Mouse (Mus musculus) ES-E14 (cell line): ENCODE data around the gene Smim24. TPM values are rescaled to one million over a fixed set of nuclear protein-coding genes. Genes with fewer than 3 reads are reported as not detected.

Source experiments
- DNase-seq: peaks from one replicate; pipeline ENCODE4 v3.0.0-alpha.2; 2013; ENCODE audit warnings: low read depth, low spot score
- H3K27ac ChIP-seq: 2 replicates; pipeline ENCODE4 v1.5.1; 2012; ENCODE audit warnings: low read depth, mild to moderate bottlenecking, low read length, moderate library complexity, mixed read lengths; ENCODE audit not compliant: poor library complexity, insufficient read depth, severe bottlenecking
- H3K36me3 ChIP-seq: 2 replicates; pipeline ENCODE4 v1.6.1; 2012; ENCODE audit warnings: mild to moderate bottlenecking, low read length, moderate library complexity, mixed read lengths; ENCODE audit not compliant: control insufficient read depth, poor library complexity, insufficient read depth, severe bottlenecking
- H3K4me1 ChIP-seq, 2 experiments: fragments of 150-350 bp in 1 of 2; sonication (generic) in 1 of 2; 2 replicates each; pipeline ENCODE4 v1.6.1; 2012; ENCODE audit warnings: low read length in 2 of 2, mild to moderate bottlenecking in 1 of 2, mixed read lengths in 1 of 2; ENCODE audit not compliant: control insufficient read depth in 2 of 2, insufficient read depth in 2 of 2, poor library complexity in 1 of 2
- H3K4me3 ChIP-seq, 2 experiments: fragments of 150-350 bp in 1 of 2; sonication (generic) in 1 of 2; 2 replicates each; pipeline ENCODE4 v1.5.1; 2012; ENCODE audit warnings: low read length in 2 of 2, low read depth in 1 of 2, mild to moderate bottlenecking in 1 of 2, mixed read lengths in 1 of 2; ENCODE audit not compliant: insufficient read depth in 1 of 2, poor library complexity in 1 of 2, severe bottlenecking in 1 of 2
- H3K9ac ChIP-seq: 2 replicates; pipeline ENCODE4 v1.6.1; 2012; ENCODE audit warnings: low read depth, mild to moderate bottlenecking, low read length, mixed read lengths; ENCODE audit not compliant: poor library complexity, insufficient read depth, severe bottlenecking
- H3K9me3 ChIP-seq: fragments of 150-350 bp; sonication (generic); 2 replicates; pipeline ENCODE4 v1.6.1; 2012; ENCODE audit warnings: low read depth, mild to moderate bottlenecking, low read length; ENCODE audit not compliant: control insufficient read depth, insufficient read depth
- CHD2 ChIP-seq: IDR thresholded peaks from 2 replicates; pipeline ENCODE4 v1.6.1; 2014; ENCODE audit warnings: mild to moderate bottlenecking, low read depth, low read length, inconsistent platforms
- HCFC1 ChIP-seq: IDR thresholded peaks from 2 replicates; pipeline ENCODE4 v1.6.1; 2012; ENCODE audit warnings: low read length, inconsistent platforms, borderline replicate concordance; ENCODE audit not compliant: insufficient read depth
- MAFK ChIP-seq: IDR thresholded peaks from 2 replicates; pipeline ENCODE4 v1.6.1; 2014; ENCODE audit warnings: mild to moderate bottlenecking, low read depth, low read length, inconsistent platforms; ENCODE audit not compliant: insufficient read depth
- ZC3H11A ChIP-seq: IDR thresholded peaks from 2 replicates; pipeline ENCODE4 v1.6.1; 2012; ENCODE audit warnings: low read depth, mild to moderate bottlenecking, inconsistent platforms, low read length, borderline replicate concordance
- ZNF384 ChIP-seq: IDR thresholded peaks from 2 replicates; pipeline ENCODE4 v1.6.1; 2012; ENCODE audit warnings: low read depth, low read length, inconsistent platforms
- in situ Hi-C, 2 experiments: fragments of 600-800 bp; cut with MboI; formaldehyde crosslinking; loops; one replicate each; pipeline ENCODE4 v1.15.1; 2025; ENCODE audit warnings: low sequenced_read_pairs in 2 of 2, inconsistent platforms in 1 of 2; ENCODE audit not compliant: unreplicated experiment in 2 of 2
- total RNA-seq: library from RNA; depleted of rRNA; stranded (reverse); fragments of 300-350 nt; gene quantifications from 2 replicates; pipeline ENCODE4 v1.2.3, GENCODE M21; 2012; rRNA removed

Smim24 gene
- total RNA-seq, 1 experiment, result 1.7 TPM

DNA sequence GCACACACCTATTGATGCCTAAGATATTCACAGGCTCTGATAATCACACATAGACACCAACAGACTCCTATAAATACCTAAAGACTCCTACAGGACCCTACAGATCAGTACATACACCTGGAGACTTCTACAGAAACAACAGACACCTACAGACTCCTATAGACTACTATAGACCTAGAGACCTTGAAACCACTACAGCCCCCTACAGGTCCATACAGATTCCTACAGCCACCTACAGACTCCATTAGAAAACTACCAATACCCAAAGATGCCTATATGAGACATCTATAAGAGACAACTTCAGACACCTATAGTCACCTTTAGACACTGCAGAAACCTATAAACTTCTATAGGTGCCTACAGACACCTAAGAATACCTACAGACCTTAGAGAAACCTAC, 48.2 kb downstream of the Smim24 start:
- in situ Hi-C loops, result no loop called here
- no peak for TF ChIP-seq CHD2
- no peak for TF ChIP-seq ZC3H11A
- TF ChIP-seq MAFK, result no peak
- no peak for TF ChIP-seq ZNF384
- no peak for TF ChIP-seq HCFC1
- no peak for DNase-seq
- H3K36me3 ChIP-seq, result no peaks in the 10 kb centered on the region
- H3K9ac ChIP-seq, result no peak overlapping the region
- no peak overlapping the region for H3K4me3 ChIP-seq
- no peaks in the 10 kb centered on the region for H3K4me1 ChIP-seq
- H3K9me3 ChIP-seq, result no peaks in the 10 kb centered on the region
- H3K27ac ChIP-seq, result no peak overlapping the region

Other genes starting within 250 kb of the Smim24 start
- 37.8 and 50.7 TPM in 2 replicates for gene Pias4, start 225.1 kb upstream of the Smim24 start, total RNA-seq
- gene Eef2, start 216.4 kb upstream of the Smim24 start, total RNA-seq, result 2,093 and 2,486 TPM in 2 replicates
- 65.1 and 66.4 TPM in 2 replicates for gene Dapk3, start 210.0 kb upstream of the Smim24 start, total RNA-seq
- 0.54 and 0.79 TPM in 2 replicates for gene 4930442H23Rik, start 209.2 kb upstream of the Smim24 start, total RNA-seq
- gene Nmrk2, start 191.0 kb upstream of the Smim24 start, total RNA-seq, result not detected in 2 replicates
- 4.1 and 5.5 TPM in 2 replicates for gene Atcay, start 162.2 kb upstream of the Smim24 start, total RNA-seq
- gene Zfr2, start 159.9 kb upstream of the Smim24 start, total RNA-seq, result 0.67 and 4.7 TPM in 2 replicates
- gene Matk, start 140.1 kb upstream of the Smim24 start, total RNA-seq, result 0.85 and 5.0 TPM in 2 replicates
- gene Mrpl54, start 126.1 kb upstream of the Smim24 start, total RNA-seq, result 114 and 138 TPM in 2 replicates
- 72.3 and 90.2 TPM in 2 replicates for gene Apba3, start 126.1 kb upstream of the Smim24 start, total RNA-seq
- gene Tjp3, start 101.5 kb upstream of the Smim24 start, total RNA-seq, result 5.2 and 15.2 TPM in 2 replicates
- gene Pip5k1c, start 100.1 kb upstream of the Smim24 start, total RNA-seq, result 27.3 and 34.6 TPM in 2 replicates
- gene Cactin, start 71.9 kb upstream of the Smim24 start, total RNA-seq, result 53.1 and 54.9 TPM in 2 replicates
- 2.3 and 4.5 TPM in 2 replicates for gene Tbxa2r, start 64.3 kb upstream of the Smim24 start, total RNA-seq
- gene Gipc3, start 49.8 kb upstream of the Smim24 start, total RNA-seq, result 0.09 and 0.16 TPM in 2 replicates
- gene Hmg20b, start 42.6 kb upstream of the Smim24 start, total RNA-seq, result 43.5 and 55.9 TPM in 2 replicates
- gene Mfsd12, start 35.6 kb upstream of the Smim24 start, total RNA-seq, result 28.7 and 46.1 TPM in 2 replicates
- gene 4930404N11Rik, start 27.2 kb upstream of the Smim24 start, total RNA-seq, result 9.4 and 19.1 TPM in 2 replicates
- 63.0 and 94.5 TPM in 2 replicates for gene Fzr1, start 14.5 kb upstream of the Smim24 start, total RNA-seq
- 168 and 183 TPM in 2 replicates for gene Dohh, start 8.6 kb upstream of the Smim24 start, total RNA-seq
- 1.1 and 1.8 TPM in 2 replicates for gene Gm48551, start 8.6 kb upstream of the Smim24 start, total RNA-seq
- gene Gm48552, start 4.0 kb upstream of the Smim24 start, total RNA-seq, result 2.5 and 2.7 TPM in 2 replicates
- gene Nfic, start 62.6 kb downstream of the Smim24 start, total RNA-seq, result 4.9 and 6.3 TPM in 2 replicates
- 5.0 and 8.2 TPM in 2 replicates for gene Celf5, start 89.7 kb downstream of the Smim24 start, total RNA-seq
- gene Ncln, start 103.3 kb downstream of the Smim24 start, total RNA-seq, result 254 and 393 TPM in 2 replicates
- gene S1pr4, start 107.1 kb downstream of the Smim24 start, total RNA-seq, result 0.94 and 1.9 TPM in 2 replicates
- gene Gna15, start 131.2 kb downstream of the Smim24 start, total RNA-seq, result 11.8 and 16.6 TPM in 2 replicates
- 52.1 and 53.4 TPM in 2 replicates for gene Gna11, start 152.1 kb downstream of the Smim24 start, total RNA-seq
- 102 and 145 TPM in 2 replicates for gene Aes, start 166.4 kb downstream of the Smim24 start, total RNA-seq
- 2.4 and 2.6 TPM in 2 replicates for gene Tle2, start 181.5 kb downstream of the Smim24 start, total RNA-seq
- 17.7 and 22.0 TPM in 2 replicates for gene Tle6, start 208.0 kb downstream of the Smim24 start, total RNA-seq
- 2.3 and 2.5 TPM in 2 replicates for gene BC025920, start 213.2 kb downstream of the Smim24 start, total RNA-seq
- 14.5 and 16.7 TPM in 2 replicates for gene Sirt6, start 234.7 kb downstream of the Smim24 start, total RNA-seq
- 14.4 and 18.6 TPM in 2 replicates for gene Ankrd24, start 235.5 kb downstream of the Smim24 start, total RNA-seq